Mouse (Mus musculus) forebrain, embryonic 10.5 days (tissue): ENCODE measurements around the gene Ccnyl1. TPM values are rescaled to one million over a fixed set of nuclear protein-coding genes. Genes with fewer than 3 reads are reported as not detected.

Experiments used
- DNase-seq: peaks from one replicate; pipeline ENCODE4 v3.0.0-alpha.2; 2017; ENCODE audit warnings: low spot score; ENCODE audit errors: extremely low spot score
- H3K27ac ChIP-seq: fragments of 300-500 bp; sonication (generic); 2 replicates; pipeline ENCODE4 v1.5.1; 2016; ENCODE audit warnings: mild to moderate bottlenecking
- H3K27me3 ChIP-seq: fragments of 300-500 bp; sonication (generic); 2 replicates; pipeline ENCODE4 v1.6.1; 2016; ENCODE audit warnings: mild to moderate bottlenecking; ENCODE audit not compliant: poor library complexity, severe bottlenecking
- H3K36me3 ChIP-seq: fragments of 300-500 bp; sonication (generic); replicated peaks from 2 replicates; pipeline ENCODE4 v1.6.1; 2016; ENCODE audit warnings: mild to moderate bottlenecking, moderate library complexity
- H3K4me1 ChIP-seq: fragments of 300-500 bp; sonication (generic); 2 replicates; pipeline ENCODE4 v1.6.1; 2016
- H3K4me3 ChIP-seq: fragments of 300-500 bp; sonication (generic); 2 replicates; pipeline ENCODE4 v1.5.1; 2016; ENCODE audit warnings: mild to moderate bottlenecking, moderate library complexity
- H3K9me3 ChIP-seq: fragments of 300-500 bp; sonication (generic); 2 replicates; pipeline ENCODE4 v1.6.1; 2016; ENCODE audit warnings: mild to moderate bottlenecking, moderate library complexity
- WGBS: fragments of 180-500 bp; shearing (Covaris S2); methylation state at CpG from one replicate; pipeline ENCODE4 v1.1.7; 2016; 5-methylcytosine and 5-hydroxymethylcytosine counted together
- polyA plus RNA-seq: library from polyadenylated mRNA; unstranded; fragments of >200 nt; fragmentation: Nextera tagmentation; extraction: Ambion mirVana; gene quantifications from 2 replicates; pipeline ENCODE4 v1.2.1, GENCODE M21; 2016

The Ccnyl1 gene
- polyA plus RNA-seq, 1 experiment from 2014 or later = 7.0 TPM

GRCm38 (mm10) chr1:64712006-64712760, 21.9 kb downstream of the Ccnyl1 start:
- DNase-seq = no peak
- H3K36me3 ChIP-seq = peaks cover 50% of the 10 kb centered on the region
- no peaks in the 10 kb centered on the region for H3K27me3 ChIP-seq
- H3K9me3 ChIP-seq = no peaks in the 10 kb centered on the region
- WGBS = 90% methylated on average over 14 of the region's 14 CpGs
- H3K4me3 ChIP-seq = no peak overlapping the region
- H3K27ac ChIP-seq = no peak overlapping the region
- H3K4me1 ChIP-seq = no peaks in the 10 kb centered on the region

GRCm38 (mm10) chr1:64715458-64715857, 25.2 kb downstream of the Ccnyl1 start:
- H3K4me3 ChIP-seq = no peak overlapping the region
- no peak for DNase-seq
- no peak overlapping the region for H3K27ac ChIP-seq
- 81% methylated on average over 2 of the region's 2 CpGs for WGBS
- peaks cover 57% of the 10 kb centered on the region for H3K36me3 ChIP-seq
- no peaks in the 10 kb centered on the region for H3K4me1 ChIP-seq
- no peaks in the 10 kb centered on the region for H3K27me3 ChIP-seq
- no peaks in the 10 kb centered on the region for H3K9me3 ChIP-seq

GRCm38 (mm10) chr1:64716589-64717304, 26.5 kb downstream of the Ccnyl1 start:
- 91% methylated on average over 7 of the region's 7 CpGs for WGBS
- H3K27me3 ChIP-seq = no peaks in the 10 kb centered on the region
- H3K4me3 ChIP-seq = no peak overlapping the region
- no peak overlapping the region for H3K27ac ChIP-seq
- peaks cover 69% of the 10 kb centered on the region for H3K36me3 ChIP-seq
- DNase-seq = no peak
- no peaks in the 10 kb centered on the region for H3K4me1 ChIP-seq
- no peaks in the 10 kb centered on the region for H3K9me3 ChIP-seq

- H3K27ac ChIP-seq = no peak overlapping the region
- peaks cover 75% of the 10 kb centered on the region for H3K36me3 ChIP-seq
- H3K4me1 ChIP-seq = no peaks in the 10 kb centered on the region
- H3K9me3 ChIP-seq = no peaks in the 10 kb centered on the region
- H3K27me3 ChIP-seq = no peaks in the 10 kb centered on the region
- H3K4me3 ChIP-seq = no peak overlapping the region
- DNase-seq = no peak
Observed at GRCm38 (mm10) chr1:64717504-64717903, 27.2 kb downstream of the Ccnyl1 start.

- Histone ChIP-seq H3K36me3 (peaks cover 76% of the 10 kb centered on the region), H3K9me3 (no peaks in the 10 kb centered on the region)
Observed at GRCm38 (mm10) chr1:64721034-64721587, 30.9 kb downstream of the Ccnyl1 start.

GRCm38 (mm10) chr1:64730046-64730445, 39.8 kb downstream of the Ccnyl1 start:
- Histone ChIP-seq H3K27me3 (peaks cover 44% of the 10 kb centered on the region), H3K27ac (no peak overlapping the region), H3K4me1 (peaks cover 39% of the 10 kb centered on the region), H3K36me3 (peaks cover 17% of the 10 kb centered on the region), H3K4me3 (no peak overlapping the region), H3K9me3 (no peaks in the 10 kb centered on the region)
- WGBS = 73% methylated on average over 4 of the region's 4 CpGs
- DNase-seq = no peak

More at GRCm38 (mm10) chr1:64721034-64721587, 30.9 kb downstream of the Ccnyl1 start:
- Histone ChIP-seq H3K4me3 (no peak overlapping the region), H3K27me3 (no peaks in the 10 kb centered on the region), H3K4me1 (no peaks in the 10 kb centered on the region), H3K27ac (no peak overlapping the region)
- whole genome bisulfite sequencing = 84% methylated on average over 10 of the region's 10 CpGs
- no peak for DNase-seq

- no peak overlapping the region for H3K4me3 ChIP-seq
Observed at GRCm38 (mm10) chr1:64731341-64732020, 41.2 kb downstream of the Ccnyl1 start.

GRCm38 (mm10) chr1:64732161-64732560, 41.9 kb downstream of the Ccnyl1 start:
- DNase-seq = no peak
- Histone ChIP-seq H3K36me3 (0 out of 2 replicates have a peak, but pooled peaks cover 5% of the 10 kb centered on the region), H3K9me3 (no peaks in the 10 kb centered on the region), H3K27ac (0 out of 2 replicates have a peak overlapping the region, but pooled peaks have one; percentile 11), H3K4me3 (0 out of 2 replicates have a peak overlapping the region, but pooled peaks have one; percentile 18), H3K4me1 (peaks cover 60% of the 10 kb centered on the region), H3K27me3 (peaks cover 65% of the 10 kb centered on the region)
- 39% methylated on average over 10 of the region's 10 CpGs for WGBS

More at GRCm38 (mm10) chr1:64731341-64732020, 41.2 kb downstream of the Ccnyl1 start:
- H3K36me3 ChIP-seq = 0 out of 2 replicates have a peak, but pooled peaks cover 5% of the 10 kb centered on the region
- H3K9me3 ChIP-seq = no peaks in the 10 kb centered on the region
- peaks cover 58% of the 10 kb centered on the region for H3K27me3 ChIP-seq
- H3K4me1 ChIP-seq = peaks cover 53% of the 10 kb centered on the region
- WGBS = 69% methylated on average over 16 of the region's 16 CpGs
- no peak overlapping the region for H3K27ac ChIP-seq
- no peak for DNase-seq

- Histone ChIP-seq H3K36me3 (0 out of 2 replicates have a peak, but pooled peaks cover 5% of the 10 kb centered on the region), H3K27ac (no peak overlapping the region), H3K4me3 (peak overlapping the region; percentile 74), H3K4me1 (peaks cover 65% of the 10 kb centered on the region), H3K9me3 (no peaks in the 10 kb centered on the region), H3K27me3 (peaks cover 68% of the 10 kb centered on the region)
- 48% methylated on average over 7 of the region's 7 CpGs for whole genome bisulfite sequencing
- no peak for DNase-seq
Observed at GRCm38 (mm10) chr1:64732637-64733200, 42.5 kb downstream of the Ccnyl1 start.

GRCm38 (mm10) chr1:64733453-64734245, 43.4 kb downstream of the Ccnyl1 start:
- H3K27ac ChIP-seq = no peak overlapping the region
- peak overlapping the region; percentile 74 for H3K4me3 ChIP-seq
- H3K4me1 ChIP-seq = peaks cover 74% of the 10 kb centered on the region
- WGBS = 11% methylated on average over 11 of the region's 11 CpGs
- peaks cover 75% of the 10 kb centered on the region for H3K27me3 ChIP-seq
- DNase-seq = no peak
- H3K9me3 ChIP-seq = no peaks in the 10 kb centered on the region
- H3K36me3 ChIP-seq = no peaks in the 10 kb centered on the region

DNA sequence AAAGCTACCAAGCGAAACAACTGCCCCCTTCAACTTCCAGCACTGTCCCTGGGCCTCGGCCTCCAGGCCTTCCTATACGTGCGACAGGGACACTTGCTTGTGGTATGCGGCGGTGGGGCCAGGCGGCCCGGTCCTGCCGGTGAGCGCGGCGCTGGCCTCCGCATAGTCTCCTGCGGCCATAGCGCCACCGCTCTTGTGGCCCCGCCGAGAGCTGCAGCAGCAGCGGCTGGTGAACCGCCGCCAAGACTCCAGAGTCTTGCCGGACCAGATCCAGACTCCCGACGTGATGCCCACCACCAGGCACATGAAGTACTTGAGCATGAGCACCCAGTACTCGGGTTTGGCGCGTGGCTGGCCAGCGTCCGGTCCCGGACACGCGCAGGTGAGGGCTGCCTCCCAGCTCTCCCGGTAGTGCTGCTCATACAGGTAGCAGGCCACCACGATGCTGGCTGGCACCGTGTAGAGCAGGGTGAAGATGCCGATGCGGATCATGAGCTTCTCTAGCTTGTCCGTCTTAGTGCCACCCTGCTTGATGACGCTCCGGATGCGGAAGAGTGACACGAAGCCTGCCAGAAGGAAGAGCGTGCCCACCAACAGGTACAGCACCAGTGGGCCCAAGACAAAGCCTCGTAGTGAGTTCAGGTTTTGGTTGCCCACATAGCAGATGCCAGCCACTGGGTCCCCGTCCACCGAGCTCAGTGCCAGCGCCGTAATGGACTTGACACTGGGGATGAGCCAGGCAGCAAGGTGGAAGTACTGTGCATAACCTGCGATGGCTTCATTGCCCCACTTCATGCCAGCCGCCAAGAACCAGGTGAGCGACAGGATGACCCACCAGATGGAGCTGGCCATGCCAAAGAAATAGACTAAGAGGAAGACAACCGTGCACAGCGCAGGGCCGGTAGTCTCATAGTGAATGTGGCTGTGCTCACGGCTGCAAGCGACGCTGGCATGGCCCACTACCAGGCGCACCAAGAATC, 44.8 kb downstream of the Ccnyl1 start:
- H3K9me3 ChIP-seq = no peaks in the 10 kb centered on the region
- H3K27ac ChIP-seq = peak overlapping the region; percentile 85
- peaks cover 83% of the 10 kb centered on the region for H3K4me1 ChIP-seq
- H3K36me3 ChIP-seq = no peaks in the 10 kb centered on the region
- peaks cover 89% of the 10 kb centered on the region for H3K27me3 ChIP-seq
- peak overlapping the region; percentile 74 for H3K4me3 ChIP-seq
- DNase-seq = peak; percentile 54
- WGBS = 28% methylated on average over 58 of the region's 58 CpGs
